Comparison of ENCODE assay signal across 8 mouse cellular contexts in the genomic region with DNA sequence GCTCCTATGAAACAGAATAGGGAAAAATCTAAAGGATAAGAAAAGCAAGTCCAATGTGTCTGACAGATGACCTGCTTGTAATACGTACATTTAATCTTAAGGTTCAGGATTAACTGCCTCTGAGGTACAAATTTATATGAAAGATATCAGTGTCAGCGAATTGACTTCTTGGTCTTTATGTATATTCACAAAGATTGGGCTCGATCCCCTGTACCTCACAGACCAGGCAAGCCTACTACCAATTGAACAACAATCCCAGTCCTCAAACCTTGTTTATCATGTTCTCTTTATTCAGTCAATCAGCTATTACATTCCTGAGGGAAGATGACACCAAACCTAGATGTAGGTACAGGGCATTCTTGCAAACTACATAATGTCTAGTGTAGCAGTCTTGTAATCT. TPM values are rescaled to one million over a fixed set of nuclear protein-coding genes. Genes with fewer than 3 reads are reported as not detected.
DNase-seq lines count a peak whose midpoint lies in the region; ATAC-seq and TF ChIP-seq lines count a peak whose summit lies in the region.

No protein-coding gene starts in this region.

- peak overlapping the region; percentile 88 for H3K27ac ChIP-seq in embryonic facial prominence, embryonic 15.5 days (replicated peaks)
- peak overlapping the region; percentile 95 for H3K27ac ChIP-seq in limb, embryonic 10.5 days
- H3K27ac ChIP-seq in olfactory bulb, adult 2 months (ENCODE audit: insufficient read depth, low read depth, low read length) = peak overlapping the region; percentile 81

- 18% methylated on average over 3 of the region's 3 CpGs for WGBS in embryonic facial prominence, embryonic 15.5 days
- 29% methylated on average over 3 of the region's 3 CpGs for WGBS in limb, embryonic 10.5 days
- WGBS in olfactory bulb, adult 2 months = 21% methylated on average over 3 of the region's 3 CpGs

- no peak for TF ChIP-seq CTCF in olfactory bulb, adult 2 months (IDR thresholded peaks at IDR 0.05; ENCODE audit: insufficient read depth, low read depth, low read length)

- H3K9me3 ChIP-seq in megakaryocyte, embryonic 14.5 days = no peaks in the 10 kb centered on the region
- no peaks in the 10 kb centered on the region for H3K9me3 ChIP-seq in embryonic facial prominence, embryonic 15.5 days (replicated peaks)
- H3K9me3 ChIP-seq in limb, embryonic 10.5 days (replicated peaks) = no peaks in the 10 kb centered on the region

- H3K4me1 ChIP-seq in megakaryocyte, embryonic 14.5 days = peaks cover 37% of the 10 kb centered on the region
- peaks cover 9% of the 10 kb centered on the region for H3K4me1 ChIP-seq in embryonic facial prominence, embryonic 15.5 days
- H3K4me1 ChIP-seq in limb, embryonic 10.5 days = peaks cover 12% of the 10 kb centered on the region
- peaks cover 2% of the 10 kb centered on the region; the same call in 1 of the 2 replicates for H3K4me1 ChIP-seq in olfactory bulb, adult 2 months (ENCODE audit: control insufficient read depth, insufficient read depth, low read length)

- TF ChIP-seq POLR2A in olfactory bulb, adult 2 months (IDR thresholded peaks at IDR 0.05; ENCODE audit: insufficient read depth, low read depth, low read length) = no peak

- H3K9ac ChIP-seq in embryonic facial prominence, embryonic 15.5 days = 0 out of 2 replicates have a peak overlapping the region, but pooled peaks have one; percentile 93

- H3K36me3 ChIP-seq in megakaryocyte, embryonic 14.5 days (replicated peaks; ENCODE audit: low read length) = peaks cover 12% of the 10 kb centered on the region
- H3K36me3 ChIP-seq in embryonic facial prominence, embryonic 15.5 days = 0 out of 2 replicates have a peak, but pooled peaks cover 4% of the 10 kb centered on the region
- peaks cover 17% of the 10 kb centered on the region for H3K36me3 ChIP-seq in limb, embryonic 10.5 days

- H3K4me2 ChIP-seq in embryonic facial prominence, embryonic 15.5 days (replicated peaks) = peak overlapping the region; percentile 42

- H3K4me3 ChIP-seq in megakaryocyte, embryonic 14.5 days (replicated peaks) = peak overlapping the region; percentile 98
- peak overlapping the region; percentile 97 for H3K4me3 ChIP-seq in embryonic facial prominence, embryonic 15.5 days (replicated peaks)
- H3K4me3 ChIP-seq in limb, embryonic 10.5 days = peak overlapping the region; percentile 88
- peak overlapping the region; percentile 49 for H3K4me3 ChIP-seq in olfactory bulb, adult 2 months (ENCODE audit: insufficient read depth, low read depth, low read length)

- no peak for ATAC-seq in megakaryocyte, adult 5-6 weeks (ENCODE audit: poor library complexity, severe bottlenecking)
- no peak for ATAC-seq in embryonic facial prominence, embryonic 15.5 days (ENCODE audit: insufficient number of reproducible peaks, low FRiP score, low TSS enrichment, low read depth)
- no peak for ATAC-seq in CD4-positive, CD25-positive, alpha-beta regulatory T cell, adult 4 months

- DNase-seq in limb, embryonic 10.5 days (ENCODE audit: low spot score) = no peak
- no peak for DNase-seq in left cerebral cortex, adult 18-20 months (ENCODE audit: low spot score in 2 of 2)
- DNase-seq in urinary bladder, postnatal 25 days (ENCODE audit: low spot score) = no peak

- no peaks in the 10 kb centered on the region for H3K27me3 ChIP-seq in megakaryocyte, embryonic 14.5 days (replicated peaks)
- no peaks in the 10 kb centered on the region for H3K27me3 ChIP-seq in embryonic facial prominence, embryonic 15.5 days
- H3K27me3 ChIP-seq in limb, embryonic 10.5 days (ENCODE audit: low read depth, poor library complexity, severe bottlenecking) = no peaks in the 10 kb centered on the region

RNA-seq across cellular contexts. Expression of a gene that starts 0.9 kb away (rescaled TPM):
- polyA plus RNA-seq in megakaryocyte, embryonic 14.5 days (2012; ENCODE audit: insufficient read depth, low replicate concordance) = 6.6 and 107 TPM in 2 replicates
- total RNA-seq in megakaryocyte, adult 5-6 weeks (2015) = 62.9 and 70.3 TPM in 2 replicates
- total RNA-seq in megakaryocyte, adult 5-6 weeks (2017) = 54.4 and 58.3 TPM in 2 replicates
- 135 and 138 TPM in 2 replicates for polyA plus RNA-seq in embryonic facial prominence, embryonic 15.5 days (2015; fragmentation: Nextera tagmentation; extraction: Ambion mirVana)
- 113 and 130 TPM in 2 replicates for polyA plus RNA-seq in limb, embryonic 10.5 days (2016; fragmentation: Nextera tagmentation; extraction: Ambion mirVana)
- polyA plus RNA-seq in olfactory bulb, adult 2 months (2012; ENCODE audit: insufficient read depth, insufficient read length, low replicate concordance, missing spikeins) = 321 TPM in 1 of 2 replicates, not detected in the other
- total RNA-seq in left cerebral cortex, adult 18-20 months (2021) = 100 to 1,000 TPM in 1 of 2 experiments, 10 to 100 TPM in 1; 89.0 to 101 TPM
- polyA plus RNA-seq in CD4-positive, CD25-positive, alpha-beta regulatory T cell, adult 4 months (2017; shearing (Covaris generic)) = 100 to 1,000 TPM in 1 of 2 experiments, 10 to 100 TPM in 1; 96.5 to 101 TPM

RNA-seq across cellular contexts. Expression of a gene that starts 49.9 kb away (rescaled TPM):
- polyA plus RNA-seq in megakaryocyte, embryonic 14.5 days (2012; ENCODE audit: insufficient read depth, low replicate concordance) = 5.4 and 39.8 TPM in 2 replicates
- 36.2 and 38.4 TPM in 2 replicates for total RNA-seq in megakaryocyte, adult 5-6 weeks (2015)
- total RNA-seq in megakaryocyte, adult 5-6 weeks (2017) = 59.8 and 61.7 TPM in 2 replicates
- polyA plus RNA-seq in embryonic facial prominence, embryonic 15.5 days (2015; fragmentation: Nextera tagmentation; extraction: Ambion mirVana) = 18.2 TPM in 2 replicates
- 33.3 and 42.1 TPM in 2 replicates for polyA plus RNA-seq in limb, embryonic 10.5 days (2016; fragmentation: Nextera tagmentation; extraction: Ambion mirVana)
- not detected in 2 replicates for polyA plus RNA-seq in olfactory bulb, adult 2 months (2012; ENCODE audit: insufficient read depth, insufficient read length, low replicate concordance, missing spikeins)
- 10 to 100 TPM; 21.1 to 21.3 TPM for total RNA-seq in left cerebral cortex, adult 18-20 months (2021)
- polyA plus RNA-seq in CD4-positive, CD25-positive, alpha-beta regulatory T cell, adult 4 months (2017; shearing (Covaris generic)) = 10 to 100 TPM; 56.3 to 58.8 TPM
